Mouse (Mus musculus) cortical plate, adult 2 months (tissue): ENCODE measurements around the gene Vmn2r29.

Source experiments
- CTCF ChIP-seq: fragments of 200-500 bp; IDR thresholded peaks from 2 replicates; pipeline ENCODE4 v1.5.1; 2011; ENCODE audit warnings: mild to moderate bottlenecking, control low read depth, low read length; ENCODE audit not compliant: insufficient read depth; ENCODE audit errors: extremely low read depth
- POLR2A ChIP-seq: fragments of 200-500 bp; IDR thresholded peaks from 2 replicates; pipeline ENCODE4 v1.6.1; 2011; ENCODE audit warnings: mild to moderate bottlenecking, low read length, control low read depth; ENCODE audit not compliant: insufficient read depth; ENCODE audit errors: extremely low read depth

GRCm38 (mm10) chr7:7188191-7188942 is 58.8 kb downstream of the Vmn2r29 start:
- no peak for TF ChIP-seq POLR2A
- TF ChIP-seq CTCF, result peak; percentile 66
